Mouse (Mus musculus) liver, postnatal 0 days (tissue): ENCODE measurements around the gene Asic4. TPM values are rescaled to one million over a fixed set of nuclear protein-coding genes. Genes with fewer than 3 reads are reported as not detected.

Experiments
- ATAC-seq: fragments of 200-750 bp; cut with Nextera tagmentation; 2 replicates; pipeline ENCODE4 v1.8.0; 2017; ENCODE audit warnings: mild to moderate bottlenecking, moderate library complexity
- DNase-seq: peaks from one replicate; pipeline ENCODE4 v3.0.0-alpha.2; 2016
- H3K27ac ChIP-seq: fragments of 300-500 bp; sonication (generic); 2 replicates; pipeline ENCODE4 v1.5.1; 2014; ENCODE audit warnings: antibody characterized with exemption, moderate library complexity, mild to moderate bottlenecking, low read depth
- H3K27me3 ChIP-seq: fragments of 300-500 bp; sonication (generic); 2 replicates; pipeline ENCODE4 v1.6.1; 2014; ENCODE audit warnings: low read length, control low read depth, mixed read lengths; ENCODE audit not compliant: insufficient read depth
- H3K36me3 ChIP-seq: fragments of 300-500 bp; sonication (generic); replicated peaks from 2 replicates; pipeline ENCODE4 v1.6.1; 2014; ENCODE audit warnings: mild to moderate bottlenecking, control low read depth, low read length, moderate library complexity, mixed read lengths; ENCODE audit not compliant: insufficient read depth
- H3K4me1 ChIP-seq: fragments of 300-500 bp; sonication (generic); 2 replicates; pipeline ENCODE4 v1.6.1; 2014; ENCODE audit warnings: antibody characterized with exemption, mild to moderate bottlenecking, control low read depth; ENCODE audit not compliant: insufficient read depth
- H3K4me2 ChIP-seq: fragments of 300-500 bp; sonication (generic); 2 replicates; pipeline ENCODE4 v1.6.1; 2014; ENCODE audit warnings: low read depth, mild to moderate bottlenecking, low read length, moderate library complexity, mixed read lengths
- H3K4me3 ChIP-seq: fragments of 300-500 bp; sonication (generic); 2 replicates; pipeline ENCODE4 v1.5.1; 2014; ENCODE audit warnings: low read depth, low read length
- H3K9ac ChIP-seq: fragments of 300-500 bp; sonication (generic); replicated peaks from 2 replicates; pipeline ENCODE4 v1.6.1; 2014; ENCODE audit warnings: mild to moderate bottlenecking, moderate library complexity
- H3K9me3 ChIP-seq: fragments of 300-500 bp; sonication (generic); 2 replicates; pipeline ENCODE4 v1.6.1; 2016; ENCODE audit warnings: mild to moderate bottlenecking, control low read depth, low read length, mixed read lengths
- CTCF ChIP-seq: sonication (generic); IDR thresholded peaks from 2 replicates; pipeline ENCODE4 v1.5.1; 2016; ENCODE audit warnings: antibody characterized with exemption, low read depth
- EP300 ChIP-seq: IDR thresholded peaks from 2 replicates; pipeline ENCODE4 v1.6.1; 2016; ENCODE audit warnings: antibody characterized with exemption, low read depth, mild to moderate bottlenecking
- WGBS: fragments of 180-500 bp; shearing (Covaris S2); extraction: QIAGEN DNeasy Blood & Tissue Kit; methylation state at CpG from one replicate; pipeline ENCODE4 v1.1.7; 2014; ENCODE audit not compliant: insufficient replicate concordance; 5-methylcytosine and 5-hydroxymethylcytosine counted together
- polyA plus RNA-seq: library from polyadenylated mRNA; unstranded; fragments of >200 nt; fragmentation: Nextera tagmentation; extraction: Ambion mirVana; gene quantifications from 2 replicates; pipeline ENCODE4 v1.2.1, GENCODE M21; 2015

Gene Asic4
- polyA plus RNA-seq, 1 experiment from 2014 or later = not detected

- no peaks in the 10 kb centered on the region for H3K36me3 ChIP-seq
- no peak for TF ChIP-seq CTCF
- no peak overlapping the region for H3K4me2 ChIP-seq
- no peaks in the 10 kb centered on the region; the same call in 1 of the 2 replicates for H3K4me1 ChIP-seq
- no peak overlapping the region for H3K9ac ChIP-seq
- no peak for ATAC-seq
- H3K27me3 ChIP-seq = peaks cover 39% of the 10 kb centered on the region
- H3K9me3 ChIP-seq = no peaks in the 10 kb centered on the region
- H3K27ac ChIP-seq = no peak overlapping the region
- WGBS = 84% methylated on average over 25 of the region's 25 CpGs
- DNase-seq = no peak
- no peak overlapping the region for H3K4me3 ChIP-seq
Observed at GRCm38 (mm10) chr1:75502945-75503650, 52.9 kb downstream of the Asic4 start.

- Histone ChIP-seq H3K4me3 (no peak overlapping the region), H3K4me1 (no peaks in the 10 kb centered on the region; the same call in 1 of the 2 replicates), H3K9ac (no peak overlapping the region), H3K9me3 (no peaks in the 10 kb centered on the region), H3K27me3 (peaks cover 40% of the 10 kb centered on the region), H3K36me3 (no peaks in the 10 kb centered on the region), H3K4me2 (no peak overlapping the region), H3K27ac (no peak overlapping the region)
- TF ChIP-seq EP300 (no peak), CTCF (no peak)
- DNase-seq (no peak), ATAC-seq (no peak)
- 77% methylated on average over 23 of the region's 23 CpGs for WGBS
Observed at GRCm38 (mm10) chr1:75503651-75503980, 53.4 kb downstream of the Asic4 start.

GRCm38 (mm10) chr1:75504256-75505045, 54.2 kb downstream of the Asic4 start:
- no peak overlapping the region; the same call in 1 of the 2 replicates for H3K4me3 ChIP-seq
- DNase-seq = no peak
- peaks cover 43% of the 10 kb centered on the region for H3K27me3 ChIP-seq

GRCm38 (mm10) chr1:75505159-75505955, 55.1 kb downstream of the Asic4 start:
- Histone ChIP-seq H3K9me3 (no peaks in the 10 kb centered on the region), H3K4me1 (no peaks in the 10 kb centered on the region; the same call in 1 of the 2 replicates), H3K4me3 (peak overlapping the region; percentile 54), H3K4me2 (peak overlapping the region; percentile 74), H3K36me3 (no peaks in the 10 kb centered on the region), H3K27ac (peak overlapping the region; percentile 75), H3K9ac (peak overlapping the region; percentile 59; the same call in 1 of the 2 replicates), H3K27me3 (peaks cover 43% of the 10 kb centered on the region)
- TF ChIP-seq EP300 = no peak
- no peak for TF ChIP-seq CTCF
- DNase-seq (peak; percentile 30), ATAC-seq (peak; percentile 23; the same call in 1 of the 2 replicates)
- under 1% methylated on average over 83 of the region's 84 CpGs for WGBS

More at GRCm38 (mm10) chr1:75504256-75505045, 54.2 kb downstream of the Asic4 start:
- H3K36me3 ChIP-seq = no peaks in the 10 kb centered on the region
- no peaks in the 10 kb centered on the region; the same call in 1 of the 2 replicates for H3K4me1 ChIP-seq
- 55% methylated on average over 9 of the region's 9 CpGs for WGBS
- peak overlapping the region; percentile 74 for H3K4me2 ChIP-seq
- no peak for TF ChIP-seq EP300
- no peak for TF ChIP-seq CTCF
- no peak for ATAC-seq
- H3K9me3 ChIP-seq = no peaks in the 10 kb centered on the region
- no peak overlapping the region for H3K9ac ChIP-seq
- no peak overlapping the region for H3K27ac ChIP-seq

GRCm38 (mm10) chr1:75505956-75506831, 56.0 kb downstream of the Asic4 start, which contains the start of gene Obsl1:
Obsl1 (minus strand) TSS chr1:75506452.
- DNase-seq = peak; percentile 45
- H3K9ac ChIP-seq = peak within 1 kb of the TSS; percentile 59
- peaks cover 43% of the 10 kb centered on the region for H3K27me3 ChIP-seq
- WGBS = 4% methylated on average over 65 of the region's 65 CpGs
- TF ChIP-seq EP300 (no peak), CTCF (no peak)
- peak within 1 kb of the TSS; percentile 54 for H3K4me3 ChIP-seq
- peak; percentile 61; the same call in 1 of the 2 replicates for ATAC-seq
- no peaks in the 10 kb centered on the region for H3K9me3 ChIP-seq
- peaks cover under 1% of the 10 kb centered on the region; the same call in 1 of the 2 replicates for H3K4me1 ChIP-seq
- H3K36me3 ChIP-seq = no peaks in the 10 kb centered on the region
- peak within 1 kb of the TSS; percentile 75 for H3K27ac ChIP-seq
- H3K4me2 ChIP-seq = peak within 1 kb of the TSS; percentile 74
